Mouse (Mus musculus): ENCODE results near the gene Thtpa.

Thtpa gene

DNA sequence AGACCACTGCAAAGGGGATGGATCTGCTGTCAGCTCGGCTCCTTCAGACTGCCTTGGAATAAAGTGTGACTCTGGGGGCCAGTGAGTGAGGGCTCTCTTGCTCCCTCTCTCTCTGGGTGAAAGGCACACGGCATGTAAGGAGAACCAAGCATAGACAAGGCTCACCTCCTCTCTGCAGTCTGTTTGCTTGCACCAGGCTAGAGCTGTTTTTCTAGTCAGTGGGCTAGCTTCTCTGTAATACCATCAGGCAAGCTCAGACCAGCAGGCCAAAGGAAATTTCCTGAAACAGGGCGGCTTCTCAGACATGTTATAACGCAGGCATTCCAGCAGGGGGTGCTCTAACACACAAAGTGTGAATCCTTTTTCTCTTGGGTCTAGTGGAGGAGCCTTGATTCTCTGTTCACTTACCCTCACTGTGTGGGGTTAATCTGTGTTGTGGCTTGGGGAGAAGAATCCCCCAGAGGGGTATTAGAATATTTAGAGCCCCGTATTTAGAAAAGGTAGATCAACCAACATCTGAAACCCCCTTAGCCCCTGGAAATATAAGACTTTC is 53.9 kb downstream of the Thtpa start:
- peak; percentile 44 to 54 for DNase-seq

All from kidney, postnatal 25 days (tissue).